Mouse (Mus musculus): Measurements from ENCODE around the gene Etnk2.

GRCm38 (mm10) chr1:133400014-133400725 lies 36.8 kb downstream of the Etnk2 start:
- TF ChIP-seq EP300 (IDR thresholded peaks at IDR 0.05; ENCODE audit: insufficient read depth, low read depth, low read length) (no peak), CTCF (IDR thresholded peaks at IDR 0.05; ENCODE audit: low read depth, low read length) (no peak)
